Mouse (Mus musculus) midbrain, embryonic 14.5 days (tissue): ENCODE results near the gene Ddx27. TPM values are rescaled to one million over a fixed set of nuclear protein-coding genes. Genes with fewer than 3 reads are reported as not detected.

Experiments
- ATAC-seq: fragments of 200-750 bp; cut with Nextera tagmentation; 2 replicates; pipeline ENCODE4 v1.8.0; 2017; ENCODE audit warnings: moderate number of reproducible peaks, moderate library complexity; ENCODE audit not compliant: low FRiP score, low TSS enrichment
- DNase-seq: peaks from one replicate; pipeline ENCODE4 v3.0.0-alpha.2; 2015
- H3K27ac ChIP-seq: fragments of 300-500 bp; sonication (generic); replicated peaks from 2 replicates; pipeline ENCODE4 v1.5.1; 2014; ENCODE audit warnings: mild to moderate bottlenecking, low read depth, low read length, moderate library complexity
- H3K27me3 ChIP-seq: fragments of 300-500 bp; sonication (generic); 2 replicates; pipeline ENCODE4 v1.6.1; 2014; ENCODE audit warnings: low read length, control low read depth, mixed read lengths; ENCODE audit not compliant: control insufficient read depth, insufficient read depth
- H3K36me3 ChIP-seq: fragments of 300-500 bp; sonication (generic); 2 replicates; pipeline ENCODE4 v1.6.1; 2014; ENCODE audit warnings: low read length, control low read depth; ENCODE audit not compliant: control insufficient read depth, insufficient read depth
- H3K4me1 ChIP-seq: fragments of 300-500 bp; sonication (generic); 2 replicates; pipeline ENCODE4 v1.6.1; 2014; ENCODE audit warnings: mild to moderate bottlenecking, antibody characterized with exemption, low read length, control low read depth; ENCODE audit not compliant: control insufficient read depth, insufficient read depth
- H3K4me2 ChIP-seq: fragments of 300-500 bp; sonication (generic); 2 replicates; pipeline ENCODE4 v1.6.1; 2014; ENCODE audit warnings: mild to moderate bottlenecking, low read length, moderate library complexity
- H3K4me3 ChIP-seq: fragments of 300-500 bp; sonication (generic); replicated peaks from 2 replicates; pipeline ENCODE4 v1.5.1; 2014; ENCODE audit warnings: low read depth, low read length
- H3K9ac ChIP-seq: fragments of 300-500 bp; sonication (generic); replicated peaks from 2 replicates; pipeline ENCODE4 v1.6.1; 2014; ENCODE audit warnings: mild to moderate bottlenecking, low read length, moderate library complexity
- H3K9me3 ChIP-seq: fragments of 300-500 bp; sonication (generic); 2 replicates; pipeline ENCODE4 v1.6.1; 2016; ENCODE audit warnings: low read length, control low read depth, mixed read lengths; ENCODE audit not compliant: control insufficient read depth
- WGBS: fragments of 180-500 bp; shearing (Covaris S2); extraction: QIAGEN DNeasy Blood & Tissue Kit; methylation state at CpG from one replicate; pipeline ENCODE4 v1.1.7; 2014; 5-methylcytosine and 5-hydroxymethylcytosine counted together
- polyA plus RNA-seq: library from polyadenylated mRNA; unstranded; fragments of >200 nt; fragmentation: Nextera tagmentation; extraction: Ambion mirVana; gene quantifications from 2 replicates; pipeline ENCODE4 v1.2.1, GENCODE M21; 2014

The Ddx27 gene
- polyA plus RNA-seq, 1 experiment from 2014 or later = 31.0 TPM

DNA sequence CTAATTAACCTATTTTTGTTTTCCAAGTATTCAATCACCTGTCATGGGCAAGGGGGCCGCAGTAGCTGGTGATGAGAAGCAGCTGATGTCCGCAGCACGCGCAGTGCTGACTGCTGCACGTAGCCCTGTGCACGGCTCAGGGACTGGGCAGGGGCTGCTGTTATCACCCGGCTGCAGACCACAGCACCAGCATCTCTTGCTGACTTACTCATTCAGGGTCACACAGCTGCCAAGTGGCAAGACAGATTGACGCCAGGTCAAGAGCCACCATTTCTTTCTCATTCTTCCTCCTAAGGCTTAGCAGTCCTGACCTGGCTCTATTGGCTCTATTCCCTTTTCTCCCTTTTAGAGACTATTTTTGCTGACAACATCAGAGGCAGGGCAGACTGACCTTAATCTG, 24.4 kb downstream of the Ddx27 start:
- 93% methylated on average over 8 of the region's 8 CpGs for WGBS
- no peak overlapping the region for H3K4me3 ChIP-seq

GRCm38 (mm10) chr2:167043400-167044121, 28.6 kb downstream of the Ddx27 start:
- no peak for DNase-seq
- Histone ChIP-seq H3K4me2 (no peak overlapping the region), H3K4me1 (no peaks in the 10 kb centered on the region), H3K27me3 (no peaks in the 10 kb centered on the region), H3K27ac (no peak overlapping the region), H3K9me3 (no peaks in the 10 kb centered on the region), H3K4me3 (no peak overlapping the region), H3K36me3 (peaks cover 95% of the 10 kb centered on the region), H3K9ac (no peak overlapping the region)
- no peak for ATAC-seq
- WGBS = 96% methylated on average over 12 of the region's 12 CpGs

More for the DNA sequence above, 24.4 kb downstream of the Ddx27 start:
- H3K9me3 ChIP-seq = no peaks in the 10 kb centered on the region
- H3K27ac ChIP-seq = no peak overlapping the region
- no peaks in the 10 kb centered on the region for H3K4me1 ChIP-seq
- ATAC-seq (no peak), DNase-seq (no peak)
- peaks cover 100% of the 10 kb centered on the region for H3K36me3 ChIP-seq
- no peaks in the 10 kb centered on the region for H3K27me3 ChIP-seq
- H3K4me2 ChIP-seq = no peak overlapping the region
- H3K9ac ChIP-seq = no peak overlapping the region

DNA sequence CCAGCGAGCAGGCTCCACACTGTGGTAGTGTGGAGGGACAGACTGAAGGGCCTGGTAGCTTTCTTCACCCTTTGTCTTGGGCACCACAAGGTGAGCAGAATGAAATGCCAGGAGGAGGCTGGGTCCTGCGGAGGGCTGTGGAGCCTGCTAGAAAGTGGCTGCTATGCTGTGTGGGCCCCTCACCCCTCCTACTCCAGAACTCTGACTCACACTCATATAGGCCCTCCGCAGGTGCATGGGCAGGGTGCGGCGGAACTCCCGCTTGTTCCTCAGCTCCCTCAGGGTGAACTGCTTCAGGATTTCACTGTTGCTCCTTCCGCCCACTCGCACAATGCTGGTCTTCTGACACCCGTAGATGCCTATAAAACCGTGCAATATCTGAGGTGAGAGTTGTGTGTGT, 33.2 kb downstream of the Ddx27 start:
- H3K36me3 ChIP-seq = peaks cover 81% of the 10 kb centered on the region
- no peak overlapping the region for H3K9ac ChIP-seq
- no peak overlapping the region for H3K4me3 ChIP-seq
- no peaks in the 10 kb centered on the region for H3K9me3 ChIP-seq
- no peak overlapping the region for H3K4me2 ChIP-seq
- ATAC-seq = no peak
- H3K27ac ChIP-seq = no peak overlapping the region
- H3K27me3 ChIP-seq = no peaks in the 10 kb centered on the region
- 0 out of 2 replicates have a peak, but pooled peaks cover 3% of the 10 kb centered on the region for H3K4me1 ChIP-seq
- 94% methylated on average over 10 of the region's 10 CpGs for WGBS
- DNase-seq = no peak

GRCm38 (mm10) chr2:167048698-167049358, 33.8 kb downstream of the Ddx27 start:
- Histone ChIP-seq H3K4me2 (no peak overlapping the region), H3K4me3 (no peak overlapping the region), H3K36me3 (peaks cover 78% of the 10 kb centered on the region), H3K27me3 (no peaks in the 10 kb centered on the region), H3K4me1 (0 out of 2 replicates have a peak, but pooled peaks cover 4% of the 10 kb centered on the region), H3K9ac (no peak overlapping the region), H3K9me3 (no peaks in the 10 kb centered on the region), H3K27ac (no peak overlapping the region)
- WGBS = 86% methylated on average over 8 of the region's 8 CpGs
- no peak for DNase-seq
- ATAC-seq = no peak

DNA sequence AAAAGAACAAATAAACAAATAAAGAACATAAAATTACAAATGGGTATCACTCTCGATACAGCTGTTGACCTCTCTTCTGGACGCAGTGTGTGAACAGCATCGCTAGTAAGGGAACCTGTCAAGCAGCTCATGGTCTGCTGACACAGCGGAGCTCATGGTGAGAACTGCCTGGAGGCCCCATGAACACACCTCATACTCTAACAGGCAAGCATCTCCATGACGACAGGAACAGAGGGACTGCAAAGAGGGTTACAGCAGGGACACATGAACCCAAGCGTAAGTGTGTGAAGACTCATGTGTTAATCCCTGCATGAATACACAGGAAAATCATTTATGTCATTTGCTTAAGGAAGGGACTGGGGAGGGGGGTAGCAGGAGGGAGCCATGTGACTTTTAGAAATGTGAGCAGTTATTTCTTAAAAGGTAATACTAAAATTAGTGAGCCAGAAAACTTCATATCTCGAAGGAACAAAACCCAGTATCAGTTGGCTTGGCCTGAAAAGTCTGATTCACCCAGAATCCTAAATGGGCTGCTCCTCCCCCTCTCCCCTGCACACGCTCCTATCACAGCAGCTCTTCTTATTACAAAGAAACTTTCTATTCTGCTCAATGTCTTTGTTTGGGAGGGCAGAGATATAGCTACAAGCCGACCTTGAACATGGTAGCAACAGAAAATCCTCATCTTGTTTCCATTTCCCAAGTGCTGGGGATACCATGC, 38.3 kb downstream of the Ddx27 start:
- H3K36me3 ChIP-seq = peaks cover 81% of the 10 kb centered on the region
- WGBS = 70% methylated on average over 9 of the region's 9 CpGs
- H3K4me1 ChIP-seq = 0 out of 2 replicates have a peak, but pooled peaks cover 4% of the 10 kb centered on the region
- no peak for ATAC-seq
- H3K4me2 ChIP-seq = no peak overlapping the region
- no peaks in the 10 kb centered on the region for H3K27me3 ChIP-seq
- 0 out of 2 replicates have a peak overlapping the region, but pooled peaks have one; percentile 9 for H3K9ac ChIP-seq
- no peak overlapping the region; the same call in 1 of the 2 replicates for H3K27ac ChIP-seq
- DNase-seq = no peak
- no peak overlapping the region for H3K4me3 ChIP-seq
- H3K9me3 ChIP-seq = no peaks in the 10 kb centered on the region

- Histone ChIP-seq H3K4me1 (0 out of 2 replicates have a peak, but pooled peaks cover 7% of the 10 kb centered on the region), H3K4me3 (no peak overlapping the region), H3K4me2 (no peak overlapping the region), H3K27me3 (no peaks in the 10 kb centered on the region), H3K9me3 (no peaks in the 10 kb centered on the region), H3K27ac (no peak overlapping the region), H3K9ac (no peak overlapping the region), H3K36me3 (peaks cover 74% of the 10 kb centered on the region)
- ATAC-seq (no peak), DNase-seq (no peak)
- 90% methylated on average over 15 of the region's 15 CpGs for WGBS
Observed at GRCm38 (mm10) chr2:167055386-167055785, 40.4 kb downstream of the Ddx27 start.

- peaks cover 67% of the 10 kb centered on the region for H3K36me3 ChIP-seq
- no peak overlapping the region for H3K4me3 ChIP-seq
- H3K4me2 ChIP-seq = no peak overlapping the region
- ATAC-seq (no peak), DNase-seq (no peak)
- H3K4me1 ChIP-seq = peaks cover 13% of the 10 kb centered on the region
- WGBS = 96% methylated on average over 15 of the region's 15 CpGs
- H3K27me3 ChIP-seq = no peaks in the 10 kb centered on the region
- H3K9me3 ChIP-seq = no peaks in the 10 kb centered on the region
- no peak overlapping the region for H3K9ac ChIP-seq
- no peak overlapping the region for H3K27ac ChIP-seq
Observed at GRCm38 (mm10) chr2:167056210-167056941, 41.4 kb downstream of the Ddx27 start.

DNA sequence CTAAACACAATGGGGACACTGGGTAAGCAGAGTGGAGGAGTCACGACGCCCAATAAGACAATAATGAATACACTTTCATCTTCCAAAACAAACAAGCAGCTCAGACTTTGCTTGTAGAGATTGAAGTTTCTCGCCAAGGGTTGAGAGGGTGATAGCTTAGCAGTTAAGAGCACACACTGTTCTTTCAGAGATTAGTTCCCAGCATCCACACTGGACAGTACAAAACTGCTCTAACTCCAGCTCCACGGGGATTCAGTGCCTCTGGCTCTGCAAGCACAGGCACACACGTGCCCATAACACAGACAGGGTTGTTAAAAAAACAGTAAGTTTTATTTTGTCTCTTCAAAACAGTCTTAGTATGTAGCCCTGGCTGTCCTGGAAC, 41.9 kb downstream of the Ddx27 start:
- DNase-seq (no peak), ATAC-seq (no peak)
- no peak overlapping the region for H3K27ac ChIP-seq
- H3K4me2 ChIP-seq = no peak overlapping the region
- no peak overlapping the region for H3K9ac ChIP-seq
- H3K27me3 ChIP-seq = no peaks in the 10 kb centered on the region
- 91% methylated on average over 5 of the region's 5 CpGs for WGBS
- H3K4me3 ChIP-seq = no peak overlapping the region
- H3K4me1 ChIP-seq = peaks cover 19% of the 10 kb centered on the region
- no peaks in the 10 kb centered on the region for H3K9me3 ChIP-seq
- H3K36me3 ChIP-seq = peaks cover 61% of the 10 kb centered on the region
